Mouse (Mus musculus) CD4-positive helper T cell, adult 2 months (primary cell): ENCODE measurements at regions not wholly inside any gene's neighbourhood (a gene's known extent, or its start where the extent isn't known, plus 50 kb on each side); places are given as distances from the start of the nearest gene placed in this dataset.

Experiments
- DNase-seq: peaks from one replicate; pipeline ENCODE4 v3.0.0-alpha.2; 2012; ENCODE audit warnings: low read depth, missing footprints, low spot score

- DNase-seq = no peak
Measured at GRCm38 (mm10) chr2:9791970-9792369, 89.1 kb upstream of the 4930412O13Rik start.

DNA sequence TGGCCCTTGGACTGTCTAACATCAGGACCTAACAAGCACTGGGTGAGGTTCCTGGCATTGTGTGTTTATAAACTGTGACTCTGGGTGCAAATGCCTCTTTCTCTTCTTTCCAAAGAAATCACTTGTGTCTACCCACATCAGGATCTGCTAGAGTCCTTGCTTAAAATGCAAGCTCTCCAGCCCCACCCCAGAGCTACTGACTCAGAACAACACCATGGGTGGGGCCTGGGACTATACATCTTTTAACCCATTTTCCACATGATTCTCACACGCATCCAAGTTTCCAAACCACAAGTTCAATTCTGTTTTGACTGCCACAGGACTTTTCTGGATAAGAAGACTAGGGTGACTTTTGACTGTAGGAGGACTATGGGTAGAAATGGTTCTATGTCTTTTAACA is 88.7 kb upstream of the 4930412O13Rik start:
- DNase-seq = peak; percentile 10

DNA sequence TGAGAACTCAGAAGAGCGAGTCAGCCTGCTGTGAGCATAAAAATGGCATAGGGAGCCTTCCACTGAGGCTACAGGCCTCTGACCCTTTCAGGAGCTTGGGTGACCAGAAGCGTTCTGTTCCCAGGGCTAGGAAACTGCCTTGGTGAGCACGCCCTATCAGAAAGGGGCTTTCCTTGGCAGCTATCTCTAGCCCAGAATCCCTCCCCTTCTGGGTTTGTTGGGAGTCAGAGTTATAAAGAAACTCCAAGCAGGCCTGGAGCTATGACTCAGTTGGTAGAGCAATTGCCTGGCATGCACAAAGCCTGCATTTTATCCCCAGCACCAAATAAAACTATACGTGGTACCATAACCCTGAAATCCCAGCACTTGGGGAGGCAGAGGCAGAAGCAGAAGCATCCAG is 85.7 kb upstream of the 4930412O13Rik start:
- DNase-seq = no peak

GRCm38 (mm10) chr2:9801484-9801883 is 79.6 kb upstream of the 4930412O13Rik start:
- DNase-seq = peak; percentile 75

- no peak for DNase-seq
Measured at GRCm38 (mm10) chr2:9804306-9804705, 76.7 kb upstream of the 4930412O13Rik start.

DNA sequence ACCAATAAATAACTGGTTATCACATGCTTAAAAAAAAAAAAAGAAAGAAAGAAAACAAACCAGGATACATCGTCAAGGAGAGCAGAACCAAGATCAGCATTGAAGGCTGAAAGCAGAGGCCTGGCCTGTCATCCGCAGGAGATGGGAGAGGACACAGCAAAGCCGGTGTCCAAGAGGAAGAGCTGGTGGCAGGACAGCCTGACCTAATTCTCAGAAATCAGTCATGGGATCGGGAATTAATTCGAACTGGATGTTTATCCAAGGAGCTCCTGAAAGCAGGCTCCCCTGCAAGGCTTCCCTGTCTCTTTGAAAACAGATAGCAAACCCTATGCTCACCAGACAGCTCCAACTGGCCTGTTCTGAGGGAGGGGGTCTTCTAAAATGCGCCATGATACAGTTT is 75.5 kb upstream of the 4930412O13Rik start:
- no peak for DNase-seq
